Mouse (Mus musculus) myocyte (in vitro differentiated cells): Measurements from ENCODE around the gene Zfp365.

ENCODE experiments used
- CEBPB ChIP-seq: IDR thresholded peaks from 2 replicates; pipeline ENCODE4 v1.6.1; 2011; ENCODE audit warnings: mild to moderate bottlenecking, moderate library complexity; ENCODE audit not compliant: poor library complexity, insufficient read depth, severe bottlenecking
- E2F4 ChIP-seq: IDR thresholded peaks from one replicate; pipeline ENCODE4 v1.6.1; 2011; ENCODE audit warnings: mild to moderate bottlenecking, control low read depth, moderate library complexity; ENCODE audit not compliant: insufficient read depth
- MAX ChIP-seq: IDR thresholded peaks from one replicate; pipeline ENCODE4 v1.6.1; 2011; ENCODE audit warnings: low read depth, mild to moderate bottlenecking, control low read depth
- MYOD1 ChIP-seq, 3 experiments: IDR thresholded peaks; one replicate each; pipeline ENCODE4 v1.6.1; 2011; ENCODE audit warnings: control low read depth in 2 of 3, low read depth in 2 of 3, mild to moderate bottlenecking in 2 of 3, moderate library complexity in 1 of 3; ENCODE audit not compliant: insufficient read length in 2 of 3, control insufficient read depth in 1 of 3
- MYOG ChIP-seq, 3 experiments: IDR thresholded peaks; one replicate each; pipeline ENCODE4 v1.6.1; 2011; ENCODE audit warnings: control low read depth in 2 of 3, low read depth in 2 of 3, mild to moderate bottlenecking in 2 of 3; ENCODE audit not compliant: insufficient read length in 2 of 3, control insufficient read depth in 1 of 3, insufficient read depth in 1 of 3
- POLR2A ChIP-seq: IDR thresholded peaks from one replicate; pipeline ENCODE4 v1.6.1; 2011; ENCODE audit warnings: low read depth, mild to moderate bottlenecking, control low read depth, moderate library complexity; ENCODE audit not compliant: insufficient read length
- POLR2AphosphoS2 ChIP-seq: IDR thresholded peaks from one replicate; pipeline ENCODE4 v1.6.1; 2011; ENCODE audit warnings: low read depth, control low read depth; ENCODE audit not compliant: insufficient read length
- REST ChIP-seq: IDR thresholded peaks from one replicate; pipeline ENCODE4 v1.6.1; 2011; ENCODE audit warnings: mild to moderate bottlenecking, control low read depth, moderate library complexity; ENCODE audit not compliant: insufficient read depth, insufficient read length
- SRF ChIP-seq: IDR thresholded peaks from one replicate; pipeline ENCODE4 v1.6.1; 2011; ENCODE audit warnings: low read depth; ENCODE audit not compliant: control insufficient read depth, insufficient read length
- TCF12 ChIP-seq: IDR thresholded peaks from one replicate; pipeline ENCODE4 v1.6.1; 2011; ENCODE audit warnings: mild to moderate bottlenecking, control low read depth; ENCODE audit not compliant: poor library complexity, insufficient read depth, severe bottlenecking
- TCF3 ChIP-seq: IDR thresholded peaks from one replicate; pipeline ENCODE4 v1.6.1; 2011; ENCODE audit warnings: low read depth, control low read depth; ENCODE audit not compliant: insufficient read length
- USF1 ChIP-seq: IDR thresholded peaks from one replicate; pipeline ENCODE4 v1.6.1; 2011; ENCODE audit warnings: low read depth, mild to moderate bottlenecking, control low read depth, moderate library complexity

DNA sequence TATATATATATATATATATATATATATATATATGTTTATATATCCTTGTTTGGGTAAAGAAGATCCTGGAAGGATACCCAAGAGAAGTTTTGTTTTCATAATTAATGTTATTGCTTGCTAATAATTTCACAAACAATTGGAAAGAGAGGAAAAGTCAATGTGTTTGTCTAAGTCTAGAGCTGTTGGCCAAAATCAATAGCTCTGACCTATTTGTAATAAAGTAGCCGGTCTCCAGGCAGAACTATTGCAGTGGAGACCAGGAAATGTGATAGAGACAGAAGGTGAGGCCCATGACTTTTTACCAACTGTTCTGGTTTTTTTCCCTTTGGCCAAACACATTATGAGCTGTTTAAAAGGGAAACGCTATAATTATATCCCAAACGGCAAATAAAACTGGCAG, 44.2 kb downstream of the Zfp365 start:
- TF ChIP-seq MYOD1 (IDR thresholded peaks at IDR 0.05; ENCODE audit: control insufficient read depth in 1 of 3, insufficient read length in 2 of 3, low read depth in 2 of 3) (no peak), POLR2A (no peak), USF1 (no peak), MAX (no peak), E2F4 (no peak), MYOG (IDR thresholded peaks at IDR 0.05; ENCODE audit: control insufficient read depth in 1 of 3, insufficient read depth in 1 of 3, insufficient read length in 2 of 3, low read depth in 2 of 3) (no peak), TCF12 (no peak), POLR2AphosphoS2 (no peak), CEBPB (no peak), TCF3 (no peak), SRF (no peak), REST (no peak)
